Mouse (Mus musculus) Patski (cell line): Measurements from ENCODE around the gene Nsd2. TPM values are rescaled to one million over a fixed set of nuclear protein-coding genes. Genes with fewer than 3 reads are reported as not detected.

Source experiments
- ATAC-seq: fragments of 100-300 bp; one replicate; pipeline ENCODE4 v1.8.0; 2021
- CTCF ChIA-PET: fragments of 350-600 bp; sonication (Branson Sonifier 250); formaldehyde crosslinking; loops from one replicate; lab custom pipeline; 2022; ENCODE audit warnings: inconsistent platforms; lab: Charles Lee
- POLR2A ChIA-PET: fragments of 350-600 bp; sonication (Branson Sonifier 250); formaldehyde crosslinking; loops from one replicate; lab custom pipeline; 2022; ENCODE audit warnings: antibody characterized with exemption, inconsistent platforms; lab: Charles Lee
- DNase-seq: peaks from one replicate; pipeline ENCODE4 v3.0.0-alpha.2; 2011; ENCODE audit warnings: low read depth, low spot score
- H3K27me3 ChIP-seq: fragments of 371-371 bp; one replicate; pipeline ENCODE4 v1.5.1; 2021
- CTCF ChIP-seq: fragments of 100-300 bp; IDR thresholded peaks from one replicate; pipeline ENCODE4 v1.5.1; 2021
- in situ Hi-C: fragments of 300-500 bp; cut with MboI; formaldehyde crosslinking; loops from 3 replicates; pipeline ENCODE4 v1.11.1; 2018; ENCODE audit warnings: low pct_unique_long_range_greater_than_20kb, mixed read lengths
- polyA plus RNA-seq: library from polyadenylated mRNA; unstranded; gene quantifications from one replicate; pipeline ENCODE4 v1.2.3, GENCODE M21; 2021

The Nsd2 gene
- polyA plus RNA-seq, 1 experiment from 2014 or later = 69.6 TPM

- DNase-seq = no peak
- ChIA-PET POLR2A (no interaction called here), CTCF (interaction anchor here (3.9 kb wide), 1 partner anchor 11 kb away, joined by 14 read pairs; no protein-coding TSS in a partner anchor)
- in situ Hi-C loops = no loop called here
- no peak for ATAC-seq
- TF ChIP-seq CTCF = no peak
- H3K27me3 ChIP-seq = no peaks in the 10 kb centered on the region
Measured at GRCm38 (mm10) chr5:33841331-33841730, 20.8 kb downstream of the Nsd2 start.

GRCm38 (mm10) chr5:33842549-33842948 is 22.0 kb downstream of the Nsd2 start:
- in situ Hi-C loops = no loop called here
- CTCF ChIA-PET = no interaction called here
- ATAC-seq = no peak
- no peaks in the 10 kb centered on the region for H3K27me3 ChIP-seq
- no peak for TF ChIP-seq CTCF
- no peak for DNase-seq
- POLR2A ChIA-PET = no interaction called here

- TF ChIP-seq CTCF = no peak
- ChIA-PET POLR2A (no interaction called here), CTCF (interaction anchor here (1.7 kb wide), 1 partner anchor 21 kb away, joined by 3 read pairs; no protein-coding TSS in a partner anchor)
- DNase-seq (no peak), ATAC-seq (no peak)
- in situ Hi-C loops = no loop called here
- no peaks in the 10 kb centered on the region for H3K27me3 ChIP-seq
Measured at GRCm38 (mm10) chr5:33851466-33851865, 30.9 kb downstream of the Nsd2 start.

GRCm38 (mm10) chr5:33853086-33853485 is 32.6 kb downstream of the Nsd2 start:
- in situ Hi-C loops = no loop called here
- ATAC-seq (no peak), DNase-seq (no peak)
- H3K27me3 ChIP-seq = no peaks in the 10 kb centered on the region
- POLR2A ChIA-PET = no interaction called here
- CTCF ChIA-PET = interaction anchor here (0.7 to 1.9 kb wide), 5 partner anchors 9 to 31 kb away, joined by 3 to 5 read pairs (median 3); no protein-coding TSS in a partner anchor
- peak; percentile 63 for TF ChIP-seq CTCF

- CTCF ChIA-PET = interaction anchor here (1.1 to 1.9 kb wide), 2 partner anchors 15 to 30 kb away, joined by 4 to 5 read pairs; no protein-coding TSS in a partner anchor
- peak; percentile 32 for TF ChIP-seq CTCF
- no peaks in the 10 kb centered on the region for H3K27me3 ChIP-seq
- POLR2A ChIA-PET = no interaction called here
- in situ Hi-C loops = no loop called here
- ATAC-seq (no peak), DNase-seq (no peak)
Measured at GRCm38 (mm10) chr5:33854019-33854418, 33.5 kb downstream of the Nsd2 start.

- no peak for DNase-seq
- ChIA-PET POLR2A (no interaction called here), CTCF (no interaction called here)
- no peak for ATAC-seq
- no peak for TF ChIP-seq CTCF
- in situ Hi-C loops = no loop called here
- no peaks in the 10 kb centered on the region for H3K27me3 ChIP-seq
Measured at GRCm38 (mm10) chr5:33857693-33858092, 37.2 kb downstream of the Nsd2 start.

- DNase-seq (no peak), ATAC-seq (no peak)
- ChIA-PET POLR2A (no interaction called here), CTCF (interaction anchor here (0.9 kb wide), 1 partner anchor 9 kb away, joined by 4 read pairs; no protein-coding TSS in a partner anchor)
- in situ Hi-C loops = no loop called here
- no peak for TF ChIP-seq CTCF
- H3K27me3 ChIP-seq = no peaks in the 10 kb centered on the region
Measured at GRCm38 (mm10) chr5:33875472-33875871, 54.9 kb downstream of the Nsd2 start.

GRCm38 (mm10) chr5:33881118-33881517 is 60.6 kb downstream of the Nsd2 start:
- ATAC-seq = no peak
- no peak for TF ChIP-seq CTCF
- in situ Hi-C loops = no loop called here
- H3K27me3 ChIP-seq = no peaks in the 10 kb centered on the region
- no peak for DNase-seq
- ChIA-PET CTCF (no interaction called here), POLR2A (no interaction called here)

GRCm38 (mm10) chr5:33893406-33893805 is 72.9 kb downstream of the Nsd2 start:
- in situ Hi-C loops = no loop called here
- ATAC-seq = no peak

GRCm38 (mm10) chr5:33895116-33895515 is 74.6 kb downstream of the Nsd2 start:
- CTCF ChIA-PET = interaction anchor here (1.2 to 1.7 kb wide), 2 partner anchors 17 kb away, joined by 3 read pairs; no protein-coding TSS in a partner anchor
- no peaks in the 10 kb centered on the region for H3K27me3 ChIP-seq
- no peak for TF ChIP-seq CTCF
- ATAC-seq (no peak), DNase-seq (no peak)
- in situ Hi-C loops = no loop called here
- POLR2A ChIA-PET = no interaction called here

More at GRCm38 (mm10) chr5:33893406-33893805, 72.9 kb downstream of the Nsd2 start:
- POLR2A ChIA-PET = no interaction called here
- no peak for TF ChIP-seq CTCF
- no peak for DNase-seq
- H3K27me3 ChIP-seq = no peaks in the 10 kb centered on the region
- CTCF ChIA-PET = interaction anchor here (1.5 to 2.0 kb wide), 3 partner anchors 9 to 20 kb away, joined by 3 to 9 read pairs (median 5); no protein-coding TSS in a partner anchor

GRCm38 (mm10) chr5:33897158-33897557 is 76.6 kb downstream of the Nsd2 start:
- ATAC-seq = no peak
- POLR2A ChIA-PET = no interaction called here

More at GRCm38 (mm10) chr5:33897158-33897557, 76.6 kb downstream of the Nsd2 start:
- no peaks in the 10 kb centered on the region for H3K27me3 ChIP-seq
- no peak for DNase-seq
- TF ChIP-seq CTCF = no peak
- CTCF ChIA-PET = no interaction called here
- in situ Hi-C loops = no loop called here
